Mouse (Mus musculus) limb, embryonic 11.5 days (tissue): ENCODE data around the gene Msantd2. TPM values are rescaled to one million over a fixed set of nuclear protein-coding genes. Genes with fewer than 3 reads are reported as not detected.

Experiments used
- ATAC-seq: fragments of 200-750 bp; cut with Nextera tagmentation; 2 replicates; pipeline ENCODE4 v1.8.0; 2017; ENCODE audit warnings: low read depth; ENCODE audit not compliant: insufficient number of reproducible peaks, low FRiP score, low TSS enrichment
- DNase-seq: peaks from one replicate; pipeline ENCODE4 v3.0.0-alpha.2; 2015; ENCODE audit warnings: low spot score
- H3K27ac ChIP-seq: fragments of 300-500 bp; sonication (generic); replicated peaks from 2 replicates; pipeline ENCODE4 v1.5.1; 2014; ENCODE audit warnings: low read depth, mild to moderate bottlenecking, low read length
- H3K27me3 ChIP-seq: fragments of 300-500 bp; sonication (generic); 2 replicates; pipeline ENCODE4 v1.6.1; 2014; ENCODE audit warnings: mild to moderate bottlenecking, low read length, mixed read lengths; ENCODE audit not compliant: control insufficient read depth, insufficient read depth
- H3K36me3 ChIP-seq: fragments of 300-500 bp; sonication (generic); 2 replicates; pipeline ENCODE4 v1.6.1; 2014; ENCODE audit warnings: mild to moderate bottlenecking, low read length, moderate library complexity, mixed read lengths; ENCODE audit not compliant: control insufficient read depth, insufficient read depth
- H3K4me1 ChIP-seq: fragments of 300-500 bp; sonication (generic); 2 replicates; pipeline ENCODE4 v1.6.1; 2014; ENCODE audit warnings: low read length, mixed read lengths; ENCODE audit not compliant: control insufficient read depth, insufficient read depth
- H3K4me2 ChIP-seq: fragments of 300-500 bp; sonication (generic); 2 replicates; pipeline ENCODE4 v1.6.1; 2014; ENCODE audit warnings: low read depth, mild to moderate bottlenecking, moderate library complexity; ENCODE audit not compliant: severe bottlenecking
- H3K4me3 ChIP-seq: fragments of 300-500 bp; sonication (generic); 2 replicates; pipeline ENCODE4 v1.5.1; 2014; ENCODE audit warnings: low read depth, low read length
- H3K9ac ChIP-seq: fragments of 300-500 bp; sonication (generic); 2 replicates; pipeline ENCODE4 v1.6.1; 2014; ENCODE audit warnings: mild to moderate bottlenecking, low read length
- H3K9me3 ChIP-seq: fragments of 300-500 bp; sonication (generic); 2 replicates; pipeline ENCODE4 v1.6.1; 2016; ENCODE audit warnings: low read length; ENCODE audit not compliant: control insufficient read depth
- WGBS: fragments of 180-500 bp; shearing (Covaris S2); extraction: QIAGEN DNeasy Blood & Tissue Kit; methylation state at CpG from one replicate; pipeline ENCODE4 v1.1.7; 2014; 5-methylcytosine and 5-hydroxymethylcytosine counted together
- polyA plus RNA-seq: library from polyadenylated mRNA; unstranded; fragments of >200 nt; fragmentation: Nextera tagmentation; extraction: Ambion mirVana; gene quantifications from 2 replicates; pipeline ENCODE4 v1.2.1, GENCODE M21; 2014

Msantd2 gene
- polyA plus RNA-seq, 1 experiment from 2014 or later: 34.1 TPM

GRCm38 (mm10) chr9:37528225-37528970 lies 39.3 kb downstream of the Msantd2 start:
- H3K4me1 ChIP-seq: peaks cover 17% of the 10 kb centered on the region
- DNase-seq (peak; percentile 23), ATAC-seq (no peak)
- H3K9ac ChIP-seq: no peak overlapping the region
- WGBS: 20% methylated on average over 9 of the region's 9 CpGs
- H3K27me3 ChIP-seq: peaks cover 60% of the 10 kb centered on the region
- peak overlapping the region; percentile 9; the same call in 1 of the 2 replicates for H3K4me3 ChIP-seq
- H3K36me3 ChIP-seq: no peaks in the 10 kb centered on the region
- H3K27ac ChIP-seq: no peak overlapping the region
- no peaks in the 10 kb centered on the region for H3K9me3 ChIP-seq
- no peak overlapping the region for H3K4me2 ChIP-seq

- Histone ChIP-seq H3K4me3 (peak overlapping the region; percentile 24), H3K36me3 (no peaks in the 10 kb centered on the region), H3K27ac (no peak overlapping the region), H3K4me2 (peak overlapping the region; percentile 43), H3K4me1 (peaks cover 17% of the 10 kb centered on the region), H3K9me3 (no peaks in the 10 kb centered on the region), H3K9ac (peak overlapping the region; percentile 14; the same call in 1 of the 2 replicates), H3K27me3 (peaks cover 60% of the 10 kb centered on the region)
- under 1% methylated on average over 32 of the region's 32 CpGs for WGBS
- peak; percentile 62 for DNase-seq
- no peak for ATAC-seq
Measured at GRCm38 (mm10) chr9:37530031-37530887, 41.1 kb downstream of the Msantd2 start.

GRCm38 (mm10) chr9:37530888-37531705 lies 42.0 kb downstream of the Msantd2 start:
- ATAC-seq: peak; percentile 36; the same call in 1 of the 2 replicates
- Histone ChIP-seq H3K4me1 (peaks cover 17% of the 10 kb centered on the region), H3K4me3 (peak overlapping the region; percentile 24), H3K9me3 (no peaks in the 10 kb centered on the region), H3K27me3 (peaks cover 60% of the 10 kb centered on the region), H3K27ac (no peak overlapping the region), H3K9ac (peak overlapping the region; percentile 14; the same call in 1 of the 2 replicates), H3K4me2 (peak overlapping the region; percentile 43), H3K36me3 (no peaks in the 10 kb centered on the region)
- DNase-seq: peak; percentile 75
- 2% methylated on average over 31 of the region's 31 CpGs for whole genome bisulfite sequencing

- Histone ChIP-seq H3K9ac (no peak overlapping the region), H3K4me3 (no peak overlapping the region), H3K4me1 (no peaks in the 10 kb centered on the region), H3K36me3 (no peaks in the 10 kb centered on the region), H3K27me3 (peaks cover 3% of the 10 kb centered on the region; the same call in 1 of the 2 replicates), H3K27ac (no peak overlapping the region), H3K4me2 (no peak overlapping the region), H3K9me3 (no peaks in the 10 kb centered on the region)
- 80% methylated on average over 4 of the region's 4 CpGs for WGBS
- no peak for DNase-seq
- ATAC-seq: no peak
Measured at GRCm38 (mm10) chr9:37536851-37537250, 47.7 kb downstream of the Msantd2 start.

GRCm38 (mm10) chr9:37537658-37538250 lies 48.6 kb downstream of the Msantd2 start:
- Histone ChIP-seq H3K36me3 (no peaks in the 10 kb centered on the region), H3K9ac (no peak overlapping the region), H3K9me3 (no peaks in the 10 kb centered on the region), H3K27ac (no peak overlapping the region), H3K4me2 (no peak overlapping the region), H3K4me3 (no peak overlapping the region), H3K4me1 (no peaks in the 10 kb centered on the region), H3K27me3 (no peaks in the 10 kb centered on the region)
- no peak for DNase-seq
- 65% methylated on average over 5 of the region's 5 CpGs for WGBS
- no peak for ATAC-seq

GRCm38 (mm10) chr9:37539170-37540025 lies 50.3 kb downstream of the Msantd2 start, which contains the start of gene Vsig2:
TSS of gene Vsig2 (plus strand) at chr9:37539255.
- Histone ChIP-seq H3K27me3 (no peaks in the 10 kb centered on the region), H3K9ac (no peak within 1 kb of the TSS)
- no peak for ATAC-seq

GRCm38 (mm10) chr9:37540226-37540625 lies 51.1 kb downstream of the Msantd2 start:
- Histone ChIP-seq H3K4me1 (no peaks in the 10 kb centered on the region), H3K9ac (no peak overlapping the region), H3K4me2 (no peak overlapping the region), H3K4me3 (no peak overlapping the region), H3K9me3 (no peaks in the 10 kb centered on the region), H3K36me3 (no peaks in the 10 kb centered on the region), H3K27ac (no peak overlapping the region), H3K27me3 (peaks cover 4% of the 10 kb centered on the region)
- ATAC-seq (no peak), DNase-seq (no peak)
- 82% methylated on average over 4 of the region's 4 CpGs for WGBS

More at GRCm38 (mm10) chr9:37539170-37540025, 50.3 kb downstream of the Msantd2 start, which contains the start of gene Vsig2:
- no peaks in the 10 kb centered on the region for H3K9me3 ChIP-seq
- H3K4me2 ChIP-seq: no peak within 1 kb of the TSS
- WGBS: 48% methylated on average over 23 of the region's 23 CpGs
- no peak for DNase-seq
- H3K4me1 ChIP-seq: no peaks in the 10 kb centered on the region
- no peak within 1 kb of the TSS for H3K27ac ChIP-seq
- H3K36me3 ChIP-seq: no peaks in the 10 kb centered on the region
- H3K4me3 ChIP-seq: no peak within 1 kb of the TSS
